Comparison of ENCODE assay signal across 12 mouse cellular contexts in genomic region chr2:136686195-136686594, GRCm38 (mm10). TPM values are rescaled to one million over a fixed set of nuclear protein-coding genes. Genes with fewer than 3 reads are reported as not detected.
DNase-seq lines count a peak whose midpoint lies in the region; ATAC-seq and TF ChIP-seq lines count a peak whose summit lies in the region.
"Had no signal": no experiment of that assay in that cellular context is flagged by ENCODE, and none has a peak within 500 bp of the region (broad histone marks: within the 10 kb centered on the region; RNA-seq: fewer than 3 reads in every experiment).

No protein-coding gene starts in this region.

- peaks cover 17% of the 10 kb centered on the region for H3K4me1 ChIP-seq in heart, embryonic 12.5 days (replicated peaks)
- no peaks in the 10 kb centered on the region for H3K4me1 ChIP-seq in midbrain, postnatal 0 days (ENCODE audit: insufficient read depth, low read length)
- no peaks in the 10 kb centered on the region for H3K4me1 ChIP-seq in midbrain, embryonic 10.5 days
- H3K4me1 ChIP-seq: liver, embryonic 13.5 days had no signal

- DNase-seq in heart, adult 18-20 months = peak; percentile 77 to 84
- DNase-seq in midbrain, postnatal 0 days (ENCODE audit: low spot score) = peak; percentile 75
- no peak for DNase-seq in midbrain, embryonic 10.5 days (ENCODE audit: low spot score)
- DNase-seq in cerebellum, adult 9-11 months = peak; percentile 96
- peak; percentile 56 for DNase-seq in heart, postnatal 4 days
- no peak for DNase-seq in embryo, embryonic 10 days (ENCODE audit: low spot score)
- no peak for DNase-seq in urinary bladder, postnatal 10 days (ENCODE audit: low spot score)
- DNase-seq: embryo, embryonic 11 days; liver, embryonic 13.5 days had no signal

- H3K9ac ChIP-seq in heart, embryonic 12.5 days = no peak overlapping the region
- H3K9ac ChIP-seq in midbrain, postnatal 0 days (replicated peaks; ENCODE audit: low read length, poor library complexity, severe bottlenecking) = no peak overlapping the region
- H3K9ac ChIP-seq: liver, embryonic 13.5 days had no signal

- no peak for TF ChIP-seq CTCF in midbrain, postnatal 0 days (IDR thresholded peaks at IDR 0.05)

- no peak overlapping the region for H3K4me2 ChIP-seq in heart, embryonic 12.5 days
- no peak overlapping the region for H3K4me2 ChIP-seq in midbrain, postnatal 0 days (ENCODE audit: low read depth, low read length, poor library complexity, severe bottlenecking)
- H3K4me2 ChIP-seq: liver, embryonic 13.5 days had no signal

- no peak overlapping the region for H3K27ac ChIP-seq in heart, embryonic 12.5 days (ENCODE audit: poor library complexity, severe bottlenecking)
- H3K27ac ChIP-seq in midbrain, postnatal 0 days (ENCODE audit: low read depth, low read length) = no peak overlapping the region
- H3K27ac ChIP-seq in midbrain, embryonic 10.5 days (replicated peaks) = no peak overlapping the region
- H3K27ac ChIP-seq: liver, embryonic 13.5 days had no signal

- no peak overlapping the region for H3K4me3 ChIP-seq in heart, embryonic 12.5 days
- H3K4me3 ChIP-seq in midbrain, postnatal 0 days (ENCODE audit: low read depth, low read length) = no peak overlapping the region
- no peak overlapping the region for H3K4me3 ChIP-seq in midbrain, embryonic 10.5 days
- H3K4me3 ChIP-seq: liver, embryonic 13.5 days; myocyte had no signal

- no peak for ATAC-seq in heart, embryonic 12.5 days (ENCODE audit: insufficient number of reproducible peaks, low FRiP score)
- ATAC-seq in midbrain, postnatal 0 days (ENCODE audit: low FRiP score) = no peak
- ATAC-seq: CD4-positive, CD25-positive, alpha-beta regulatory T cell, adult 4 months had no signal

- H3K27me3 ChIP-seq in heart, embryonic 12.5 days (replicated peaks) = no peaks in the 10 kb centered on the region
- no peaks in the 10 kb centered on the region for H3K27me3 ChIP-seq in midbrain, postnatal 0 days (ENCODE audit: insufficient read depth, low read length)
- no peaks in the 10 kb centered on the region for H3K27me3 ChIP-seq in midbrain, embryonic 10.5 days (ENCODE audit: low read depth, poor library complexity, severe bottlenecking)
- H3K27me3 ChIP-seq: liver, embryonic 13.5 days had no signal

- H3K36me3 ChIP-seq in heart, embryonic 12.5 days = no peaks in the 10 kb centered on the region
- no peaks in the 10 kb centered on the region for H3K36me3 ChIP-seq in midbrain, postnatal 0 days (ENCODE audit: insufficient read depth, low read length)
- H3K36me3 ChIP-seq in midbrain, embryonic 10.5 days = no peaks in the 10 kb centered on the region
- H3K36me3 ChIP-seq: liver, embryonic 13.5 days had no signal

- 12% methylated on average over 3 of the region's 3 CpGs for WGBS in heart, embryonic 12.5 days
- 57% methylated on average over 3 of the region's 3 CpGs for WGBS in midbrain, postnatal 0 days
- 87% methylated on average over 3 of the region's 3 CpGs for WGBS in midbrain, embryonic 10.5 days

- no peaks in the 10 kb centered on the region for H3K9me3 ChIP-seq in heart, embryonic 12.5 days (replicated peaks)
- no peaks in the 10 kb centered on the region for H3K9me3 ChIP-seq in midbrain, postnatal 0 days (ENCODE audit: low read length)
- no peaks in the 10 kb centered on the region for H3K9me3 ChIP-seq in midbrain, embryonic 10.5 days (replicated peaks)
- H3K9me3 ChIP-seq: liver, embryonic 13.5 days had no signal

RNA-seq across cellular contexts. Expression of gene Snap25, which starts 27.1 kb away (rescaled TPM):
- total RNA-seq in heart, adult 18-20 months (2021) = under 1 TPM in 1 of 2 experiments, not detected in 1; 0.12 TPM
- polyA plus RNA-seq in heart, embryonic 12.5 days (2016; fragmentation: Nextera tagmentation; extraction: Ambion mirVana) = 0.67 and 1.0 TPM in 2 replicates
- 209 and 253 TPM in 2 replicates for total RNA-seq in midbrain, postnatal 0 days (2014; rRNA removed)
- 293 and 327 TPM in 2 replicates for polyA plus RNA-seq in midbrain, postnatal 0 days (2015; fragmentation: Nextera tagmentation; extraction: Ambion mirVana)
- polyA plus RNA-seq in midbrain, embryonic 10.5 days (2016; fragmentation: Nextera tagmentation; extraction: Ambion mirVana) = 12.5 and 21.3 TPM in 2 replicates
- total RNA-seq in heart, postnatal 4 days (2021) = under 1 TPM in 1 of 2 experiments, not detected in 1; 0.36 TPM
- polyA plus RNA-seq: CD4-positive, CD25-positive, alpha-beta regulatory T cell, adult 4 months; myocyte had no signal

Comparison
In these comparisons a context has a peak if more than half of its experiments do, and no peak if none do; other contexts are left out.
1. DNase-seq: peak in heart, adult 18-20 months (2 of 2), midbrain, postnatal 0 days (single experiment), cerebellum, adult 9-11 months (single experiment) and heart, postnatal 4 days (single experiment); none in midbrain, embryonic 10.5 days (single experiment), embryo, embryonic 10 days (single experiment) and urinary bladder, postnatal 10 days (single experiment).
2. RNA of gene Snap25, which starts 27.1 kb away (total RNA-seq): 209 to 253 TPM in midbrain, postnatal 0 days; 0.36 TPM in heart, postnatal 4 days and 0.12 TPM in heart, adult 18-20 months; every median in the first group is over 100 times any median in the second.